Mouse (Mus musculus): ENCODE measurements around the gene Slc35e3.

GRCm38 (mm10) chr10:117783786-117784420 is 37.7 kb upstream of the Slc35e3 start:
- no peak for TF ChIP-seq CTCF (IDR thresholded peaks at IDR 0.05; ENCODE audit: low read depth)
- TF ChIP-seq EP300 (optimal IDR thresholded peaks at IDR 0.05), result no peak

All from stomach, postnatal 0 days (tissue).